Mouse (Mus musculus) G1E (cell line): ENCODE data around the gene Lingo2.

Source experiments
- CTCF ChIP-seq: IDR thresholded peaks from 2 replicates; pipeline ENCODE4 v1.5.1; 2012; ENCODE audit warnings: low read depth, low read length, inconsistent platforms, mixed read lengths
- GATA1 ChIP-seq: IDR thresholded peaks from 2 replicates; pipeline ENCODE4 v1.6.1; 2012; ENCODE audit warnings: borderline replicate concordance, low read length, inconsistent platforms, mixed read lengths
- TAL1 ChIP-seq: conservative IDR thresholded peaks from 2 replicates; pipeline ENCODE4 v1.6.1; 2012; ENCODE audit warnings: low read depth, low read length, inconsistent platforms, mixed read lengths

- TF ChIP-seq CTCF (no peak), GATA1 (no peak), TAL1 (no peak)
These were observed 937.4 kb downstream of the Lingo2 start for GRCm38 (mm10) chr4:36014181-36014580.
